Mouse (Mus musculus): ENCODE data around the gene Inip. TPM values are rescaled to one million over a fixed set of nuclear protein-coding genes. Genes with fewer than 3 reads are reported as not detected.

Inip gene
- polyA plus RNA-seq, 1 experiment from 2014 or later = 77.2 TPM

DNA sequence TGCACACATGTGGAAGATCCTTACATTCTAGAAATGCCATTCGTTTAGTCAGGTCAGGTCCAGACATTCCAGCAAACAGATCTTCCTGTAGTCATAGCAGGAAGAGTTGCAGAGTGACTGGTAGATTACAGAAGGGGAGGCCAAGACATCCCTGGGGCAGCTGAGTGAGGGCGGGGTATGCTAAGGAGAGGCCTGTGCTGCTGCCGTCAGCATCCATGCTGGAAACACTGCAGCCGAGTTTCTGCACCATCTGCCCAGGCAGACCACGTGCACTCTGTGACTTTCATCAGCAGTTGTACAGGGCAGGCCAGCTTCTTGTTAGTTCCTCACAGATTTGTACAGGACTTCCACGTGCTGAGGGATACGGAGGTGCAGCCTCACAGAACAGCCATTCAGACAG is 22.1 kb upstream of the Inip start:
- 57% methylated on average over 7 of the region's 7 CpGs for WGBS
- Histone ChIP-seq H3K4me3 (no peak overlapping the region), H3K9ac (replicated peaks) (no peak overlapping the region), H3K4me1 (peaks cover 16% of the 10 kb centered on the region), H3K4me2 (replicated peaks) (no peak overlapping the region), H3K36me3 (no peaks in the 10 kb centered on the region), H3K27me3 (no peaks in the 10 kb centered on the region), H3K9me3 (no peaks in the 10 kb centered on the region), H3K27ac (replicated peaks) (no peak overlapping the region)
- ATAC-seq (replicated peaks) = no peak; the same call in 1 of the 2 replicates

- 79% methylated on average over 4 of the region's 4 CpGs for WGBS
These were observed 20.7 kb upstream of the Inip start for GRCm38 (mm10) chr4:59822119-59822518.

DNA sequence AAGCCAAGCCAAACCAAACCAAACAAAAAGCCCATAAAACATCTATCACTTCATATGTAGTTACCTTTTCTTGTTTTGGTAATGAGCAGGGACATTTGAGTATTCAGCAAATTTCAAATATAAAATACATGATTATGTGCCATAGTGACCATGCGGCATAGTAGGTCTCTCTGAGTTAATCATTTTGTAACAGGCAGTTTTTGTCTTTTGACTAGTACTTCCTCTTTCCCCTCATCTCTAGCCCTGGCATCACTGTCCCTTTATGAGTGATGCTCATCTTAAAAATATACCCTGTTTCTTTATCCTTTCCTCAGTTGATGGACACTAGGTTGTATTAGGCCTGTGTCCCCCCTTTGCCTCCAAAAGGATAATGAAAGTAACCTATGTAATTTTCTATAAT is 20.1 kb upstream of the Inip start:
- Histone ChIP-seq H3K4me2 (replicated peaks) (no peak overlapping the region), H3K9ac (replicated peaks) (no peak overlapping the region), H3K4me3 (no peak overlapping the region), H3K27ac (replicated peaks) (no peak overlapping the region), H3K27me3 (no peaks in the 10 kb centered on the region), H3K4me1 (peaks cover 16% of the 10 kb centered on the region), H3K36me3 (no peaks in the 10 kb centered on the region), H3K9me3 (no peaks in the 10 kb centered on the region)
- 97% methylated on average over 1 of the region's 1 CpGs for WGBS
- no peak for ATAC-seq (replicated peaks)

More at GRCm38 (mm10) chr4:59822119-59822518, 20.7 kb upstream of the Inip start:
- no peak overlapping the region for H3K9ac ChIP-seq (replicated peaks)
- no peaks in the 10 kb centered on the region for H3K27me3 ChIP-seq
- H3K4me2 ChIP-seq (replicated peaks) = no peak overlapping the region
- ATAC-seq (replicated peaks) = no peak
- no peak overlapping the region for H3K4me3 ChIP-seq
- no peaks in the 10 kb centered on the region for H3K36me3 ChIP-seq
- H3K27ac ChIP-seq (replicated peaks) = no peak overlapping the region
- H3K4me1 ChIP-seq = peaks cover 16% of the 10 kb centered on the region
- H3K9me3 ChIP-seq = no peaks in the 10 kb centered on the region

- Histone ChIP-seq H3K4me3 (no peak overlapping the region), H3K27ac (replicated peaks) (peak overlapping the region; percentile 61)
These were observed 18.2 kb upstream of the Inip start for GRCm38 (mm10) chr4:59819477-59820022.

DNA sequence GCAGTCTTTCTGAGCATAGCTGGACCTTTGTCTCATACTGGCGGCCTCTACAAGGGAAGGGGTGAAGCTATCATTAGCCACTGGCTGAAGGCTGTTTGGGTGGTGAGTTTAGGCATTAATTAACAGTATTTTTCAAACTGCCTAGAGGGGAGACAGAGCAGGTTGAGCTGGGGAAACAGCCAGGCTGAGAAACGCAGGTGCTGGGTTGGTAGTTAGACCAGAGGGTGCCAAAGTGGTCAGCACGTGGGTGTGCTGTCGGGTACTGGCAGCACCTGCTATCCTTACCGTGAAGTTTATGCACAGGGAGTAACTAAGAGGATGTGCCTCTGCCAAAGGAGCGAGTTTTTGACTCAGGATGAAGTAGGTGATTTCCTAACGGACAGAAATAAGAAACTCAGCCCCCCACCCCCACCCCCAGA is 17.7 kb upstream of the Inip start:
- 0 out of 2 replicates have a peak overlapping the region, but pooled peaks have one; percentile 5 for H3K4me2 ChIP-seq (replicated peaks)
- H3K4me1 ChIP-seq = peaks cover 14% of the 10 kb centered on the region
- no peaks in the 10 kb centered on the region for H3K36me3 ChIP-seq
- no peak overlapping the region for H3K9ac ChIP-seq (replicated peaks)
- WGBS = 16% methylated on average over 7 of the region's 7 CpGs
- H3K4me3 ChIP-seq = no peak overlapping the region
- no peaks in the 10 kb centered on the region for H3K9me3 ChIP-seq
- no peaks in the 10 kb centered on the region for H3K27me3 ChIP-seq
- ATAC-seq (replicated peaks) = peak; percentile 82
- H3K27ac ChIP-seq (replicated peaks) = peak overlapping the region; percentile 61

More at GRCm38 (mm10) chr4:59819477-59820022, 18.2 kb upstream of the Inip start:
- no peaks in the 10 kb centered on the region for H3K27me3 ChIP-seq
- no peaks in the 10 kb centered on the region for H3K36me3 ChIP-seq
- WGBS = 7% methylated on average over 12 of the region's 12 CpGs
- ATAC-seq (replicated peaks) = peak; percentile 89
- H3K4me1 ChIP-seq = peaks cover 14% of the 10 kb centered on the region
- no peaks in the 10 kb centered on the region for H3K9me3 ChIP-seq
- no peak overlapping the region for H3K9ac ChIP-seq (replicated peaks)
- 0 out of 2 replicates have a peak overlapping the region, but pooled peaks have one; percentile 5 for H3K4me2 ChIP-seq (replicated peaks)

DNA sequence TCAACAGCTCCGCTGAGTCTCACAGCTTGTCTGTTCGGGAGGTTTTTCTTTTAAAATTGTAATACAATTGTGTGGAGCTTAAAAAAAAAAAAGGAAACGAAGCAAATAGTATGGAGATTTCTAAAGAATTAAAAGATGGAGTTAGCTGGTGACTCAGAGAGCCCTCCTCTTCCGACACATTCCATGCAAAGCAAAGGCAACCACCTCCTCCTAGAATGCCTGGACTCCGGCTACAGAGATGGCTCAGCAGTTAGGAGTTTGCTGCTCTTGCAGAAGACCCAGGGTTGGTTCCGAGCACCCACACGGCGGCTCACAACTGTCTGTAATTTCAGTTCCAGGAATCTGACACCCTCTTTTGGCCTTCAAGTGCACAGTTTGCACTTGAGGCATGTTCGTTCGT is 17.1 kb upstream of the Inip start:
- no peak overlapping the region for H3K4me3 ChIP-seq
- peaks cover 14% of the 10 kb centered on the region for H3K4me1 ChIP-seq
- WGBS = 53% methylated on average over 10 of the region's 10 CpGs
- H3K9me3 ChIP-seq = no peaks in the 10 kb centered on the region
- H3K9ac ChIP-seq (replicated peaks) = no peak overlapping the region
- no peak for ATAC-seq (replicated peaks)
- H3K27ac ChIP-seq (replicated peaks) = peak overlapping the region; percentile 61
- H3K36me3 ChIP-seq = no peaks in the 10 kb centered on the region
- H3K27me3 ChIP-seq = no peaks in the 10 kb centered on the region
- H3K4me2 ChIP-seq (replicated peaks) = no peak overlapping the region

GRCm38 (mm10) chr4:59817790-59818189 is 16.4 kb upstream of the Inip start:
- Histone ChIP-seq H3K27ac (replicated peaks) (no peak overlapping the region), H3K4me2 (replicated peaks) (no peak overlapping the region)
- WGBS = 69% methylated on average over 5 of the region's 5 CpGs

DNA sequence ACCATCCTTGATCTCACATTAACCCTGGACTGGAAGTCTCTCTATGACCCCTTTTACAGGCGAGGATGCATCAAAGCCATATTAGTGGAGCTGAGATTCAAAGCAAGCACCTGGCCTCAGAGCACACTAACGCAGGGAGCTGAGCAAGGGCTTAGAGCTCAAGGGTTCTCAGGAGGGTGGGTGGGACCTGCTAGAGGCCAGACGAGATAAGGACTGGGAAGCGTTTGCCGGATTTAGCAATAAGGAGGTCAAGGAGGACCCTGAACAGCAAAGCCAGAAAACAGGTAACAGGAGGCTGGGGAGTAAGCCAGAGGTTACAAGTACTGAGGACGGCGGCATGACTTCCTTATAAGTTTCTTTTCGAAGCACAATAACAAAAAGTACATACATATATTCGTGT is 15.1 kb upstream of the Inip start:
- Histone ChIP-seq H3K36me3 (no peaks in the 10 kb centered on the region), H3K9ac (replicated peaks) (no peak overlapping the region), H3K27ac (replicated peaks) (no peak overlapping the region), H3K4me3 (no peak overlapping the region), H3K4me2 (replicated peaks) (no peak overlapping the region), H3K9me3 (no peaks in the 10 kb centered on the region), H3K4me1 (peaks cover 14% of the 10 kb centered on the region), H3K27me3 (no peaks in the 10 kb centered on the region)
- ATAC-seq (replicated peaks) = no peak
- 72% methylated on average over 9 of the region's 9 CpGs for WGBS

More at GRCm38 (mm10) chr4:59817790-59818189, 16.4 kb upstream of the Inip start:
- Histone ChIP-seq H3K4me1 (peaks cover 14% of the 10 kb centered on the region), H3K4me3 (no peak overlapping the region), H3K36me3 (no peaks in the 10 kb centered on the region), H3K27me3 (no peaks in the 10 kb centered on the region), H3K9me3 (no peaks in the 10 kb centered on the region), H3K9ac (replicated peaks) (no peak overlapping the region)
- no peak for ATAC-seq (replicated peaks)

- no peak for ATAC-seq (replicated peaks)
- Histone ChIP-seq H3K27ac (replicated peaks) (no peak overlapping the region), H3K9me3 (no peaks in the 10 kb centered on the region), H3K27me3 (no peaks in the 10 kb centered on the region), H3K9ac (replicated peaks) (no peak overlapping the region), H3K4me3 (no peak overlapping the region), H3K36me3 (no peaks in the 10 kb centered on the region), H3K4me2 (replicated peaks) (no peak overlapping the region), H3K4me1 (peaks cover 14% of the 10 kb centered on the region)
- WGBS = 38% methylated on average over 5 of the region's 5 CpGs
These were observed 14.6 kb upstream of the Inip start for GRCm38 (mm10) chr4:59816016-59816415.

DNA sequence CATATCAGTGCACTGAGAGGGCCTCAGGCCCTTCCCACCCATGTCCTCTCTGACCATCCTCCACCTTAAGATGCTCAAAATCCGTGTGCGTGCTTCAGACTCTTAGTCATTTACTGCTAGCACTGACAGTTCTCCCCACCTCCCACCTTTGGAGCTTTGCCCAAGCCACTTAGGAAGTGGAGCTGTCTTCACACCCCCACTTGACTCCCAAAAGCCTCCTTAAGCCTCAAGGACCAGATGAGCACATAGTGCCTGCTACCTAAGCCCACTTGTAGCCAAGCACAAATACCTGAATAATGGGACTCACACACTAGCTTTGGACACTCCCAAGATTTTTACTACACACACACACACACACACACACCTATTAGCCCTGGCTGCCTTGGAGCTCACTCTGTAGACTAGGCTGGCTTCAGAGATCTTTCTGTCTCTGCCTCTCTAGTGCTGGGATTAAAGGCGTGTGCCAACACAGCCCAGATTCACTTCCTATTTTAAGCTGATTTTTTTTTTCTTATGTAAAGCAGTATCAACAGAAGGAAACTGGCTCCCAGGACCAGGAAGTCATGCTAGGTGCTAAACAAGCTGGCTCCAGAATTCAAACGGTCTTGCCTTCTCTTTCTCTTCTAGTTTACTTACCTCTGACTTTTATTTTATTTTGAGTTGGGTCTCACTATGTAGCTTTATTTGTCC is 13.9 kb upstream of the Inip start:
- no peaks in the 10 kb centered on the region for H3K9me3 ChIP-seq
- WGBS = 74% methylated on average over 4 of the region's 4 CpGs
- H3K4me3 ChIP-seq = no peak overlapping the region
- H3K4me2 ChIP-seq (replicated peaks) = no peak overlapping the region
- no peak for ATAC-seq (replicated peaks)
- H3K36me3 ChIP-seq = no peaks in the 10 kb centered on the region
- peaks cover 14% of the 10 kb centered on the region for H3K4me1 ChIP-seq
- H3K9ac ChIP-seq (replicated peaks) = no peak overlapping the region
- H3K27ac ChIP-seq (replicated peaks) = no peak overlapping the region
- no peaks in the 10 kb centered on the region for H3K27me3 ChIP-seq

GRCm38 (mm10) chr4:59814094-59814493 is 12.7 kb upstream of the Inip start:
- no peak for ATAC-seq (replicated peaks)
- 83% methylated on average over 7 of the region's 7 CpGs for WGBS
- H3K9ac ChIP-seq (replicated peaks) = no peak overlapping the region

DNA sequence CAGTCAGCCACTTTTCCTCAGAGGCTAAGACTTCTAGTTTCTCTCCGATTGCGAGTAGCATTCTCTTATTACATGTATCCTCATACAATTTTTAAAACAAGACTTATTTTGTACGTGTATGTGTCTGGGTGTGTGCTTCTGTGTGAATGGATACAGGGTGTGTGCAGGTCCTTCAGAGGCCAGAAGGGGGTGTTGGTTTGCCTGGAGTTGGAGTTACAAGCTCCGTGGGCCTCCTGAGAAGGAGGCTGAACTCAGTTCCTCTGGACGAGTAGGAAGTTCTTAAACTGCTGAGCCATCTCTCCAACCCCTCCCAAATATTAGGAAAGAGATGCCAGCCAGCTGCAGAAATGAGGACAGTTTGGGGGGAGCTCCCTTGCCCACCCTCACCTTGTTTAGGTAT is 7.0 kb upstream of the Inip start:
- H3K27ac ChIP-seq (replicated peaks) = no peak overlapping the region
- no peaks in the 10 kb centered on the region for H3K36me3 ChIP-seq
- no peaks in the 10 kb centered on the region for H3K27me3 ChIP-seq
- H3K4me1 ChIP-seq = peaks cover 20% of the 10 kb centered on the region
- H3K4me3 ChIP-seq = no peak overlapping the region
- H3K4me2 ChIP-seq (replicated peaks) = no peak overlapping the region
- WGBS = 68% methylated on average over 5 of the region's 5 CpGs
- no peak for ATAC-seq (replicated peaks)
- H3K9me3 ChIP-seq = no peaks in the 10 kb centered on the region
- H3K9ac ChIP-seq (replicated peaks) = no peak overlapping the region

More at GRCm38 (mm10) chr4:59814094-59814493, 12.7 kb upstream of the Inip start:
- H3K4me2 ChIP-seq (replicated peaks) = no peak overlapping the region
- H3K4me3 ChIP-seq = no peak overlapping the region
- H3K9me3 ChIP-seq = no peaks in the 10 kb centered on the region
- H3K27ac ChIP-seq (replicated peaks) = no peak overlapping the region
- H3K27me3 ChIP-seq = no peaks in the 10 kb centered on the region
- H3K4me1 ChIP-seq = peaks cover 5% of the 10 kb centered on the region
- H3K36me3 ChIP-seq = no peaks in the 10 kb centered on the region

All from forebrain, embryonic 15.5 days (tissue).